ENCODE assay signal across 16 mouse cellular contexts in genomic region chr19:6660723-6661507, GRCm38 (mm10).
DNase-seq lines count a peak whose midpoint lies in the region; ATAC-seq and TF ChIP-seq lines count a peak whose summit lies in the region.
"Had no signal": no experiment of that assay in that cellular context is flagged by ENCODE, and none has a peak within 500 bp of the region (broad histone marks: within the 10 kb centered on the region; RNA-seq: fewer than 3 reads in every experiment).

No protein-coding gene starts in this region.

- no peaks in the 10 kb centered on the region for H3K4me1 ChIP-seq in intestine, postnatal 0 days (replicated peaks; ENCODE audit: control insufficient read depth, insufficient read depth, low read length)
- no peaks in the 10 kb centered on the region for H3K4me1 ChIP-seq in intestine, embryonic 16.5 days (ENCODE audit: control insufficient read depth, insufficient read depth, low read length)
- no peaks in the 10 kb centered on the region for H3K4me1 ChIP-seq in midbrain, postnatal 0 days (ENCODE audit: insufficient read depth, low read length)
- peaks cover 31% of the 10 kb centered on the region for H3K4me1 ChIP-seq in midbrain, embryonic 10.5 days
- no peaks in the 10 kb centered on the region for H3K4me1 ChIP-seq in cortical plate, adult 2 months (ENCODE audit: control insufficient read depth, insufficient read depth, low read length)
- H3K4me1 ChIP-seq in small intestine, adult 2 months (ENCODE audit: control insufficient read depth, insufficient read depth, insufficient read length, low read length) = peaks cover 16% of the 10 kb centered on the region; the same call in 1 of the 2 replicates
- H3K4me1 ChIP-seq: forebrain, embryonic 13.5 days; neural tube, embryonic 13.5 days had no signal

- no peaks in the 10 kb centered on the region for H3K36me3 ChIP-seq in intestine, postnatal 0 days (ENCODE audit: control insufficient read depth, insufficient read depth)
- no peaks in the 10 kb centered on the region for H3K36me3 ChIP-seq in intestine, embryonic 16.5 days (ENCODE audit: control insufficient read depth, insufficient read depth, low read length)
- H3K36me3 ChIP-seq in midbrain, postnatal 0 days (ENCODE audit: insufficient read depth, low read length) = no peaks in the 10 kb centered on the region
- no peaks in the 10 kb centered on the region for H3K36me3 ChIP-seq in midbrain, embryonic 10.5 days
- no peaks in the 10 kb centered on the region for H3K36me3 ChIP-seq in small intestine, adult 2 months (ENCODE audit: control insufficient read depth, insufficient read depth, low read length)
- H3K36me3 ChIP-seq: limb, embryonic 15.5 days; neural tube, embryonic 13.5 days had no signal

- 41% methylated on average over 8 of the region's 8 CpGs for WGBS in intestine, postnatal 0 days
- WGBS in intestine, embryonic 16.5 days = 43% methylated on average over 8 of the region's 8 CpGs
- 30% methylated on average over 8 of the region's 8 CpGs for WGBS in midbrain, postnatal 0 days
- 27% methylated on average over 8 of the region's 8 CpGs for WGBS in midbrain, embryonic 10.5 days
- WGBS in small intestine, adult 2 months = 51% methylated on average over 8 of the region's 8 CpGs

- H3K4me3 ChIP-seq in intestine, postnatal 0 days (ENCODE audit: low read depth, low read length) = no peak overlapping the region
- no peak overlapping the region for H3K4me3 ChIP-seq in intestine, embryonic 16.5 days (ENCODE audit: low read length)
- no peak overlapping the region for H3K4me3 ChIP-seq in midbrain, postnatal 0 days (ENCODE audit: low read depth, low read length)
- H3K4me3 ChIP-seq in midbrain, embryonic 10.5 days = no peak overlapping the region
- no peak overlapping the region for H3K4me3 ChIP-seq in cortical plate, adult 2 months (ENCODE audit: insufficient read depth, low read length)
- H3K4me3 ChIP-seq in small intestine, adult 2 months (ENCODE audit: low read depth, low read length) = no peak overlapping the region
- H3K4me3 ChIP-seq: forebrain, embryonic 13.5 days; limb, embryonic 15.5 days; neural tube, embryonic 13.5 days had no signal

- no peak overlapping the region for H3K27ac ChIP-seq in intestine, postnatal 0 days (ENCODE audit: low read depth, low read length)
- no peak overlapping the region for H3K27ac ChIP-seq in intestine, embryonic 16.5 days (ENCODE audit: low read length)
- no peak overlapping the region for H3K27ac ChIP-seq in midbrain, postnatal 0 days (ENCODE audit: low read depth, low read length)
- no peak overlapping the region for H3K27ac ChIP-seq in midbrain, embryonic 10.5 days (replicated peaks)
- no peak overlapping the region for H3K27ac ChIP-seq in cortical plate, adult 2 months (ENCODE audit: insufficient read depth, low read length)
- no peak overlapping the region for H3K27ac ChIP-seq in small intestine, adult 2 months (ENCODE audit: insufficient read depth, low read depth, low read length)
- H3K27ac ChIP-seq: forebrain, embryonic 13.5 days; limb, embryonic 15.5 days; macrophage; neural tube, embryonic 13.5 days had no signal

- no peak for ATAC-seq in intestine, postnatal 0 days
- no peak for ATAC-seq in intestine, embryonic 16.5 days
- ATAC-seq in midbrain, postnatal 0 days (ENCODE audit: low FRiP score) = no peak
- ATAC-seq: forebrain, embryonic 13.5 days; inflammation-experienced regulatory T-cells, adult 6 months had no signal

- H3K9ac ChIP-seq in intestine, postnatal 0 days (ENCODE audit: low read depth, low read length) = no peak overlapping the region
- no peak overlapping the region for H3K9ac ChIP-seq in intestine, embryonic 16.5 days (ENCODE audit: low read depth, low read length)
- H3K9ac ChIP-seq in midbrain, postnatal 0 days (replicated peaks; ENCODE audit: low read length, poor library complexity, severe bottlenecking) = no peak overlapping the region
- H3K9ac ChIP-seq: forebrain, embryonic 13.5 days; limb, embryonic 15.5 days; neural tube, embryonic 13.5 days had no signal

- TF ChIP-seq CTCF in intestine, postnatal 0 days (IDR thresholded peaks at IDR 0.05; ENCODE audit: low read depth) = peak; percentile 42; the same call in 1 of the 2 replicates
- peak; percentile 57 for TF ChIP-seq CTCF in midbrain, postnatal 0 days (IDR thresholded peaks at IDR 0.05)
- 0 out of 2 replicates have a peak, but pooled peaks have one; percentile 25 for TF ChIP-seq CTCF in cortical plate, adult 2 months (IDR thresholded peaks at IDR 0.05; ENCODE audit: extremely low read depth, insufficient read depth, low read length)
- TF ChIP-seq CTCF in small intestine, adult 2 months (IDR thresholded peaks at IDR 0.05; ENCODE audit: extremely low read depth, insufficient read length, insufficient replicate concordance, low read depth, low read length) = peak; percentile 15; the same call in 1 of the 2 replicates

- H3K4me2 ChIP-seq in intestine, postnatal 0 days (replicated peaks; ENCODE audit: low read depth) = no peak overlapping the region
- H3K4me2 ChIP-seq in intestine, embryonic 16.5 days (ENCODE audit: low read depth, low read length) = no peak overlapping the region
- H3K4me2 ChIP-seq in midbrain, postnatal 0 days (ENCODE audit: low read depth, low read length, poor library complexity, severe bottlenecking) = no peak overlapping the region
- H3K4me2 ChIP-seq: forebrain, embryonic 13.5 days; limb, embryonic 15.5 days; neural tube, embryonic 13.5 days had no signal

- no peaks in the 10 kb centered on the region for H3K9me3 ChIP-seq in intestine, postnatal 0 days (ENCODE audit: control insufficient read depth)
- H3K9me3 ChIP-seq in intestine, embryonic 16.5 days (ENCODE audit: control insufficient read depth, low read length) = no peaks in the 10 kb centered on the region
- H3K9me3 ChIP-seq in midbrain, postnatal 0 days (ENCODE audit: low read length) = no peaks in the 10 kb centered on the region
- H3K9me3 ChIP-seq in midbrain, embryonic 10.5 days (replicated peaks) = no peaks in the 10 kb centered on the region
- H3K9me3 ChIP-seq: forebrain, embryonic 13.5 days; limb, embryonic 15.5 days had no signal

- DNase-seq in midbrain, postnatal 0 days (ENCODE audit: low spot score) = no peak
- no peak for DNase-seq in midbrain, embryonic 10.5 days (ENCODE audit: low spot score)
- no peak for DNase-seq in frontal cortex, postnatal 36 days (ENCODE audit: low spot score in 2 of 2)
- no peak for DNase-seq in thymus, postnatal 14 days
- DNase-seq: cerebellum, adult 11-12 months; heart, adult 11 months; kidney, postnatal 10 days had no signal

- H3K27me3 ChIP-seq in intestine, postnatal 0 days (replicated peaks; ENCODE audit: control insufficient read depth, insufficient read depth, low read length) = peaks cover 21% of the 10 kb centered on the region; the same call in 1 of the 2 replicates
- H3K27me3 ChIP-seq in intestine, embryonic 16.5 days (replicated peaks; ENCODE audit: control insufficient read depth, insufficient read depth, low read length) = peaks cover 4% of the 10 kb centered on the region; the same call in 1 of the 2 replicates
- no peaks in the 10 kb centered on the region for H3K27me3 ChIP-seq in midbrain, postnatal 0 days (ENCODE audit: insufficient read depth, low read length)
- H3K27me3 ChIP-seq in midbrain, embryonic 10.5 days (ENCODE audit: low read depth, poor library complexity, severe bottlenecking) = peaks cover 74% of the 10 kb centered on the region
- no peaks in the 10 kb centered on the region; the same call in 1 of the 2 replicates for H3K27me3 ChIP-seq in small intestine, adult 2 months (ENCODE audit: control insufficient read depth, insufficient read depth, low read length)
- H3K27me3 ChIP-seq: forebrain, embryonic 13.5 days; neural tube, embryonic 13.5 days had no signal

- TF ChIP-seq POLR2A in cortical plate, adult 2 months (IDR thresholded peaks at IDR 0.05; ENCODE audit: extremely low read depth, insufficient read depth, low read length) = no peak
- TF ChIP-seq POLR2A in small intestine, adult 2 months (IDR thresholded peaks at IDR 0.05; ENCODE audit: low read depth, low read length) = no peak
